Mouse (Mus musculus) cerebellum, postnatal 25 days (tissue): ENCODE measurements at regions not wholly inside any gene's neighbourhood (a gene's known extent, or its start where the extent isn't known, plus 50 kb on each side); places are given as distances from the start of the nearest gene placed in this dataset.
A peak's percentile ranks its signal among the peaks of the same experiment; 100 is the strongest.

Experiments
- DNase-seq, 2 experiments: peaks; one replicate each; pipeline ENCODE4 v3.0.0; 2021; ENCODE audit warnings: mixed read lengths in 2 of 2

DNA sequence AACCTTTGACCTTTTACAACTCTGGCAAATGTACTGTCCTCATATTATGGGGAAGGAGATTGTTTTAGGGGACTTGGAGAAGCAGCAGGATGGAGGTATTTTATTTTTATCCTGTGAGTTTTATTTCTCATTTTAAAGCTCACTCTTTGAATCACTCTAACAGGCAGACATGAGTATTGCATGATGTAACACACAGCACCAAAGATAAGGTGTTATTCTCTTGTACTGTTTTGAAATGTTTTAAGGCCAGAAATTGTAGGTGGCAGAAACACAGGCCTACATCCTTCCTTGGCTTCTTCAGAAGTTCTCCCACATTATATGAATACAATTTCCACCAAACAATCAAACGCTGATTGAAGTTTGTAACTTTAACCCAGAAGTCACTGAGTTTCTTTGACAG, 377.9 kb upstream of the Nr2f1 start:
- no peak for DNase-seq

DNA sequence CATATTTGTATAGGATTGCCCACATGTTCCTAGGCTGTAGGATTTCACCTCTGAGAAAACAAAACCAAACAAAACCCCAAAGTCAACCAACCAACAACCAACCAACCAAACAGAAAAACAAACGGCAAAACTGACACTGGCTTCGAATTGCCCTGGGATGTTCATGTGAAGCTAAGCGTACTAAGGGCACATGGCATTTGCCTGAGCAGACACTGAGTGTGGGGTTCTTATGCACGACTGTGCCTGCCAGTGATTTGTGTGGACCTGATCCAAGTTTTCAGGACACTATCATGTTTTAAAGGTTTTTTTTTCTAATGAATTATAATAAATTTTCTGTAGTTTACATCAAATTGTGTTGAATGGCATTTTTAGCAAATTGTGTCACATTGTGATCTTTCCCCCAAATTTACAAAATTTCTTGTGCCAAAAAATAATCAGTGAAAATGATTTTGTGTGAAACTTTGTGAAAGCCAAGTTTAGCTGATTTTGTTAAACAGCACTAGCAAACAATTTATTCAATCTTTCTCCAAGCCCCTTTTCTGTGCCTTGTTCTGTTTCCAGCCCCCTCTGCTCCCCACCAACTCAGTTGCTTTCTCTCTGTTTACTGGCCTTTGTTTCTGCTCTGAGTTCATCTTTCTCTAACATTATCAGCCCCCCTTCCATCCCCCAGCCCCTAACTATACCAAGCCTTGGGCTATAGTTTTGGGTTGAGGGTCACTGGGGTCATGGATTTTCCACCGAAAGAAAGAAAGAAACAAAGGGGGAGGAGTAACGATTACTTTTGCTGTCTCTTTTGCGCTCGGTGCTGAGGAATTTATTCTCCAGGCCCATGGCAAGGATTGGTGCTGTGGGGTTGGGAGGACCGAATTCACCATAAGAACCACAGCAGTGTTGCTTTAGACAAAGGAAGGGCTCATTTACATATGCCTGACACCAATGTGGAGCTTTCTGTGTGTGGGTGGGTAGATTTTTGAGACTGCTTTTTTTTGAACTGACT, 377.0 kb upstream of the Nr2f1 start:
- no peak for DNase-seq

- DNase-seq = no peak
Observed at GRCm38 (mm10) chr13:78571093-78571492, 371.5 kb upstream of the Nr2f1 start.

- DNase-seq = no peak
Observed at GRCm38 (mm10) chr13:78524446-78524937, 324.9 kb upstream of the Nr2f1 start.

DNA sequence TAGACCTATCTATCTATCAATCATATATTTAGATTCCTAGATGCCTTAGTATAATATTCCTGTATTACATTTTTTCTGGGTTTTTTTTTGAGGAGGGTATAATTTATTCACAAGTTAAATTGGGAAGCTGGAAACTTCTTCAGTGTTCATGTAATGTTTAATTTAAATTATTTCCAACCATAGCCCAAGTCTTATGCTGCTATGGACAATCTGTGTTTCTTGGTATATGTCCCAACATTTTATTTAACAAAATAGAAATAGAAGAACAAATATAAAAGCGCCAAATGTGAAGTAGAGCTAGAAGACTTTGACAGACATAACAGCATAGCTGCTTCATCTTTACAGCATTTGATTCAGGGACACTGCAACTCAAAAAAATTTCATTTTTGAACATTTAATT, 321.2 kb upstream of the Nr2f1 start:
- DNase-seq = no peak

DNA sequence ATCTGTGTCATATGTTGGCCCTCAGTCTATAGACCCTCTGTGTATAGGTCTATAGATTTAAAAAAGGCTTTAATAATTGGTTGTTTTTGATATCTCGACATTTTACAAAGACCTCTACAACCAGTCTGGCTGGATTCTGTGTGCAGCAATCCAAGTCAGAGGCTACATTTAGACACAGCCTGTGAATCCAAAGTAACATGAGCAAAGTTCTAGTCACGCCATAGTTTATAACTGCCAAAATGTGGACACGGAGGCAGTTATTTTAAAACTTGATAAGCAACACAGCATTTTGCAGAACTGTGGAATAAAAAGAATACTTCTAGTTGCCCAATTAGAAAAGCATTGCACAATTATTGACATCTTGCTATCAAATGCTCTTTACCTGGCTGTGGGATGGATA, 320.6 kb upstream of the Nr2f1 start:
- no peak for DNase-seq

GRCm38 (mm10) chr13:78500551-78500950, 301.0 kb upstream of the Nr2f1 start:
- DNase-seq = peak in 1 of 2 experiments; percentile 9

DNA sequence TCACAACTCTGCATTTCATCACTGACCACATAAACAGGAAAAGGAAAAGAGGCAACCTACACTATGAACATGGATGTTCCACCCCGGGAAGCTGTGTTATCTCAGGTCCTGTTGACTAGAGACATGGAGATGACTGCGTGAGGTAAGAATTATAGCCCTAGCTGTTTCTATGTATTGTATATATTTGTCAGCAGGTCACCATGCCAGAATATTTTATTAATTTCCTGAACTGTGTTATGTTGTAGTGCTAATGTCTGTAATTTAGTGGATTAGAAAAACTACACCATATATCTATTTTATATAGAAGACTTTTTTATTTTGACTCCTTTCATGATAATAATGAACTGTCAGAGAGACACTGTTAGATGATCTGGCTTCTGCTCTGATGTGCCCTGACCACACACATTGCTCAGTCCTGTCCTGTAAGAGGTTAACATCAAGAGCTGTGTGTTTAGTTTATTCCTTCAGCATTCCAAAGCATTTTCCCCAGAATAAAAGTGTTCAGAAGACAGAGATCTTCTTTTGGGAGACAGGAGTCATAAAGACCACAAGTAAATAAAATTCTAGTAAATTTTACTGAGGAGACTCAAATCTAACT, 284.3 kb upstream of the Nr2f1 start:
- DNase-seq = no peak

GRCm38 (mm10) chr13:78482929-78483759, 283.6 kb upstream of the Nr2f1 start:
- DNase-seq = peak; percentile 25 to 41

GRCm38 (mm10) chr13:78451333-78452070, 251.9 kb upstream of the Nr2f1 start:
- no peak for DNase-seq

DNA sequence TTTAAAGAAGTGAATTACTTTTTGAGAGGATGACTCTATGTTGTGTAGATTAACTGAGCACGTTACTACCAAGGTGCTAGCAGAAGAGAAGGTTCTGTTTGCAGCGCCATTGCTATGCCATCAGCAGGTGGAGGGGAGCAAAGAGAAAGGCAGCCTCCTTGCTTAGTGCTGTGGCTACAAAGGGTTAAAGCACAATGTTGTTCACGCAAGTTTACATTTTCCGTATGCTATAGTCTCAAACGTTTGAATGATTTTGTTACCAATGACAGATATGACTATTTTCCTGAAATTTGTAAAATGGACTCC, 247.1 kb upstream of the Nr2f1 start:
- DNase-seq = no peak

DNA sequence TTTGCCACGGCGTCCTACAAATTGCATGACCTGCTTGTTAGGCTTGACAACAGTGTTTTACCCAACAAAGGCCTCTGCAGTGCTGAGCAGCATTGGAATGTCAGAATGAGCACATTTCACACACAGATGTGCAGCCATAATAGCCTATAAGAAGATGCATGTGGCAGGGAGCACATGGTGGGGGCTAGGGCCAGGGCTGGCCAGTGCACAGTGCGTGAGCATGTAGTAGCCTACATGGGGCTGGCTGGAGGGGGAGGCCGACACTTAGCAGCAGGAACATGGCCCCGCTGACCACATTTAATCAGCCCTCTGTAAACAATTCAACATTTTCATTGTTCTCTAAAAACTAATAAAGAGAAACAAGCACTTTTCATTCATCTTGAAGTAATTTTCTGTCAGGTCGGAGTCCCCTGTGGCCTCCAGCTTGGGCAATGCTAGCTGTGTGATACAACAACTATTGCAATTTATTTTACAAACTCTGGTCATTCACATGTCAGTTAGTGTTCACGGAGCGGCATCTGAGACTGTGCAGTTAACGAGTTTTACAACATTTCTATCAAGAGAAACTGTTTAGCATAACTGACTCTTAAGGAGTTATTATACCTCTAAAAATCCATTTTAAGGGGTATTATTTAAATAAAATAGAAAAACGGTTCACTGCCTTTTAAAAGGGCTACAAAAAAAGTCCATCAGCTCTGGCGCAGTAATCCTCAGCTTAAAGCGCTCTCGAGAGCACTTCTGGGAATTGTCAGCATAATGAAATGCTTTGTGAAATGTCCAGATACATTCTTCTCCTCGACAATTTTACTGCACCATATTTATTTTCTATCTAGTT, 246.6 kb upstream of the Nr2f1 start:
- no peak for DNase-seq

- DNase-seq = no peak
Observed at GRCm38 (mm10) chr13:78444691-78445349, 245.3 kb upstream of the Nr2f1 start.

- DNase-seq = no peak
Observed at GRCm38 (mm10) chr13:78428469-78428868, 228.9 kb upstream of the Nr2f1 start.

DNA sequence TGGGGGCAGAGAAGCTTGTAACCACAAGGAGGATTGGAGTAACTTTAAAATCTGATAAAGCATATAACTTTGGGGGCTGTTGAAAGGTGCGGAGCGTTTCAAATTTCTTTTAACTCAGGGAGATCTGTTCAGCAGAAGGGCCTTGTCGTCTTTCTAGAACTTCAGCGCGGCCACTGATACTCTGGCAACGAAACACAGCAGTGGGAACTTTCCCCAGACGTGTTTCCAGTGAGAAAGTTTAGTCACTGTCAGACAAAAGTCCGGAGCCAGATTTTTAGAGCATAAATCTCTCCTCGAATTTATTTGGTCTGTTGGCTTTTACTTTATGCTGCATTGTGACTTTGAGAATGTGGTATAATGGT, 228.5 kb upstream of the Nr2f1 start:
- no peak for DNase-seq

- DNase-seq = peak; percentile 32 to 37
Observed at GRCm38 (mm10) chr13:78427141-78428083, 227.9 kb upstream of the Nr2f1 start.

- DNase-seq = peak; percentile 11 to 24
Observed at GRCm38 (mm10) chr13:78426306-78426921, 226.9 kb upstream of the Nr2f1 start.

GRCm38 (mm10) chr13:78405071-78405470, 205.5 kb upstream of the Nr2f1 start:
- no peak for DNase-seq

DNA sequence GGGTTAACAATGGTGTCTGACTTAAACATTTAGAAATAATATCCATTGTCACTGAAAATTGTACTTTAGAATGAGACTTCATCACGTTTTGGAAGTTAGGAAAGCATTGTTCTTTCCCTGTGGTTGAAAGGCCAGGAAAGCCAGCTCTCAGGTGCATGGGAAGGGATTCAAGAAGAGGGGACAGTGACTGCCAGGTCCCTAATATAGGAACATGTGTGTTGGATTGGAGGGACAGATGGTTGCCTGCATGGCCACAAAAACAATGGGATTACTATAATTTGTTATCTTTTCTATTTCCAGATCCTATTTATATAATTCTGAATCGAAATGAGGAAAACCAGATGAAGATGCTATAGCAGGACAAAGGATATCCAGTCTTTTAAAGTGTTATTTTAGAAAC, 184.2 kb upstream of the Nr2f1 start:
- DNase-seq = peak; percentile 24 to 52
